Mouse (Mus musculus): ENCODE measurements around the gene Olfr1115. TPM values are rescaled to one million over a fixed set of nuclear protein-coding genes. Genes with fewer than 3 reads are reported as not detected.
"Not testable (repeated sequence)": the region's sequence is repeated elsewhere in the genome, so short reads cannot be mapped to it uniquely, and the experiment has no call there.

Gene Olfr1115
- polyA plus RNA-seq (2015; fragmentation: Nextera tagmentation; extraction: Ambion mirVana), result not detected in 2 replicates

- no peak within 1 kb of the TSS for H3K4me2 ChIP-seq
- no peaks in the 10 kb centered on the region for H3K36me3 ChIP-seq
- no peak within 1 kb of the TSS for H3K9ac ChIP-seq
- WGBS, result 74% methylated on average over 2 of the region's 2 CpGs
- H3K4me1 ChIP-seq (replicated peaks), result no peaks in the 10 kb centered on the region
- H3K9me3 ChIP-seq (replicated peaks), result no peaks in the 10 kb centered on the region
- no peak within 1 kb of the TSS for H3K4me3 ChIP-seq
- no peak within 1 kb of the TSS for H3K27ac ChIP-seq
- ATAC-seq (replicated peaks; ENCODE audit: insufficient number of reproducible peaks, insufficient read depth, low FRiP score, low read depth), result no peak
- H3K27me3 ChIP-seq, result no peaks in the 10 kb centered on the region
These were observed at the start of gene Olfr1115 for GRCm38 (mm10) chr2:87247713-87248112. TSS of gene Olfr1115 (plus strand) at chr2:87248013.

- no peaks in the 10 kb centered on the region for H3K36me3 ChIP-seq
- H3K9ac ChIP-seq, result no peak within 1 kb of the TSS
- no peak within 1 kb of the TSS for H3K4me2 ChIP-seq
- H3K27ac ChIP-seq, result no peak within 1 kb of the TSS
- H3K4me1 ChIP-seq (replicated peaks), result no peaks in the 10 kb centered on the region
- WGBS, result 82% methylated on average over 2 of the region's 2 CpGs
- H3K9me3 ChIP-seq (replicated peaks), result no peaks in the 10 kb centered on the region
- no peak for ATAC-seq (replicated peaks; ENCODE audit: insufficient number of reproducible peaks, insufficient read depth, low FRiP score, low read depth)
- no peak within 1 kb of the TSS for H3K4me3 ChIP-seq
- no peaks in the 10 kb centered on the region for H3K27me3 ChIP-seq
These were observed 39.1 kb upstream of the Olfr1115 start, which contains the start of gene Olfr1113 for GRCm38 (mm10) chr2:87208670-87209069. TSS of gene Olfr1113 (plus strand) at chr2:87208970.

- no peak within 1 kb of the TSS for H3K4me2 ChIP-seq
- ATAC-seq (replicated peaks; ENCODE audit: insufficient number of reproducible peaks, insufficient read depth, low FRiP score, low read depth), result no peak
- H3K36me3 ChIP-seq, result no peaks in the 10 kb centered on the region
- H3K4me1 ChIP-seq (replicated peaks), result no peaks in the 10 kb centered on the region
- H3K27me3 ChIP-seq, result no peaks in the 10 kb centered on the region
- WGBS, result 83% methylated on average over 1 of the region's 1 CpGs
- H3K9ac ChIP-seq, result no peak within 1 kb of the TSS
- H3K9me3 ChIP-seq (replicated peaks), result no peaks in the 10 kb centered on the region
- H3K27ac ChIP-seq, result no peak within 1 kb of the TSS
- no peak within 1 kb of the TSS for H3K4me3 ChIP-seq
These were observed 19.4 kb downstream of the Olfr1115 start, which contains the start of gene Olfr1116 for GRCm38 (mm10) chr2:87267234-87267633. TSS of gene Olfr1116 (plus strand) at chr2:87267534.

GRCm38 (mm10) chr2:87293977-87294376 lies 46.2 kb downstream of the Olfr1115 start:
- H3K9me3 ChIP-seq (replicated peaks), result not testable (repeated sequence)

More at GRCm38 (mm10) chr2:87293977-87294376, 46.2 kb downstream of the Olfr1115 start:
- H3K27me3 ChIP-seq; ATAC-seq (replicated peaks; ENCODE audit: insufficient number of reproducible peaks, insufficient read depth, low FRiP score, low read depth); H3K9ac ChIP-seq; H3K4me3 ChIP-seq; H3K4me1 ChIP-seq (replicated peaks); H3K27ac ChIP-seq; H3K4me2 ChIP-seq; H3K36me3 ChIP-seq: not testable (repeated sequence)

Small RNA genes lying within 50 kb of the gene (microRNA-seq; reads per million reads assigned to microRNA genes)
- not detected for gene Gm27438

Other genes starting within 250 kb of the Olfr1115 start
- gene Olfr1102, start 249.6 kb upstream of the Olfr1115 start, polyA plus RNA-seq (2015; fragmentation: Nextera tagmentation; extraction: Ambion mirVana), result not detected in 2 replicates
- not detected in 2 replicates for gene Olfr1104, start 220.9 kb upstream of the Olfr1115 start, polyA plus RNA-seq (2015; fragmentation: Nextera tagmentation; extraction: Ambion mirVana)
- not detected in 2 replicates for gene Olfr1105, start 211.5 kb upstream of the Olfr1115 start, polyA plus RNA-seq (2015; fragmentation: Nextera tagmentation; extraction: Ambion mirVana)
- gene Olfr1106, start 195.7 kb upstream of the Olfr1115 start, polyA plus RNA-seq (2015; fragmentation: Nextera tagmentation; extraction: Ambion mirVana), result not detected in 2 replicates
- not detected in 2 replicates for gene Olfr1107, start 172.2 kb upstream of the Olfr1115 start, polyA plus RNA-seq (2015; fragmentation: Nextera tagmentation; extraction: Ambion mirVana)
- not detected in 2 replicates for gene Olfr1109, start 152.0 kb upstream of the Olfr1115 start, polyA plus RNA-seq (2015; fragmentation: Nextera tagmentation; extraction: Ambion mirVana)
- not detected in 2 replicates for gene Olfr259, start 133.4 kb upstream of the Olfr1115 start, polyA plus RNA-seq (2015; fragmentation: Nextera tagmentation; extraction: Ambion mirVana)
- gene Olfr1110, start 107.7 kb upstream of the Olfr1115 start, polyA plus RNA-seq (2015; fragmentation: Nextera tagmentation; extraction: Ambion mirVana), result not detected in 2 replicates
- gene Olfr1111, start 95.4 kb upstream of the Olfr1115 start, polyA plus RNA-seq (2015; fragmentation: Nextera tagmentation; extraction: Ambion mirVana), result not detected in 2 replicates
- not detected in 2 replicates for gene Olfr1112, start 60.2 kb upstream of the Olfr1115 start, polyA plus RNA-seq (2015; fragmentation: Nextera tagmentation; extraction: Ambion mirVana)
- not detected in 2 replicates for gene Olfr1113, start 39.0 kb upstream of the Olfr1115 start, polyA plus RNA-seq (2015; fragmentation: Nextera tagmentation; extraction: Ambion mirVana)
- gene Olfr1116, start 19.5 kb downstream of the Olfr1115 start, polyA plus RNA-seq (2015; fragmentation: Nextera tagmentation; extraction: Ambion mirVana), result not detected in 2 replicates
- gene Olfr1118, start 59.6 kb downstream of the Olfr1115 start, polyA plus RNA-seq (2015; fragmentation: Nextera tagmentation; extraction: Ambion mirVana), result not detected in 2 replicates
- not detected in 2 replicates for gene Olfr1120, start 106.8 kb downstream of the Olfr1115 start, polyA plus RNA-seq (2015; fragmentation: Nextera tagmentation; extraction: Ambion mirVana)
- not detected in 2 replicates for gene Olfr1121, start 121.9 kb downstream of the Olfr1115 start, polyA plus RNA-seq (2015; fragmentation: Nextera tagmentation; extraction: Ambion mirVana)
- not detected in 2 replicates for gene Olfr1122, start 137.8 kb downstream of the Olfr1115 start, polyA plus RNA-seq (2015; fragmentation: Nextera tagmentation; extraction: Ambion mirVana)
- gene Olfr1123, start 168.6 kb downstream of the Olfr1115 start, polyA plus RNA-seq (2015; fragmentation: Nextera tagmentation; extraction: Ambion mirVana), result not detected in 2 replicates
- gene Olfr1124, start 182.3 kb downstream of the Olfr1115 start, polyA plus RNA-seq (2015; fragmentation: Nextera tagmentation; extraction: Ambion mirVana), result not detected in 2 replicates
- not detected in 2 replicates for gene Olfr1126, start 205.9 kb downstream of the Olfr1115 start, polyA plus RNA-seq (2015; fragmentation: Nextera tagmentation; extraction: Ambion mirVana)
- gene Pramel7, start 249.1 kb downstream of the Olfr1115 start, polyA plus RNA-seq (2015; fragmentation: Nextera tagmentation; extraction: Ambion mirVana), result not detected in 2 replicates

All from heart, embryonic 15.5 days (tissue).